Mouse (Mus musculus) liver, postnatal 0 days (tissue): ENCODE measurements around the gene Fbn1. TPM values are rescaled to one million over a fixed set of nuclear protein-coding genes. Genes with fewer than 3 reads are reported as not detected.

Experiments used
- ATAC-seq: fragments of 200-750 bp; cut with Nextera tagmentation; 2 replicates; pipeline ENCODE4 v1.8.0; 2017; ENCODE audit warnings: mild to moderate bottlenecking, moderate library complexity
- DNase-seq: peaks from one replicate; pipeline ENCODE4 v3.0.0-alpha.2; 2016
- H3K27ac ChIP-seq: fragments of 300-500 bp; sonication (generic); 2 replicates; pipeline ENCODE4 v1.5.1; 2014; ENCODE audit warnings: antibody characterized with exemption, moderate library complexity, mild to moderate bottlenecking, low read depth
- H3K27me3 ChIP-seq: fragments of 300-500 bp; sonication (generic); 2 replicates; pipeline ENCODE4 v1.6.1; 2014; ENCODE audit warnings: low read length, control low read depth, mixed read lengths; ENCODE audit not compliant: insufficient read depth
- H3K36me3 ChIP-seq: fragments of 300-500 bp; sonication (generic); replicated peaks from 2 replicates; pipeline ENCODE4 v1.6.1; 2014; ENCODE audit warnings: mild to moderate bottlenecking, control low read depth, low read length, moderate library complexity, mixed read lengths; ENCODE audit not compliant: insufficient read depth
- H3K4me1 ChIP-seq: fragments of 300-500 bp; sonication (generic); 2 replicates; pipeline ENCODE4 v1.6.1; 2014; ENCODE audit warnings: antibody characterized with exemption, mild to moderate bottlenecking, control low read depth; ENCODE audit not compliant: insufficient read depth
- H3K4me2 ChIP-seq: fragments of 300-500 bp; sonication (generic); 2 replicates; pipeline ENCODE4 v1.6.1; 2014; ENCODE audit warnings: low read depth, mild to moderate bottlenecking, low read length, moderate library complexity, mixed read lengths
- H3K4me3 ChIP-seq: fragments of 300-500 bp; sonication (generic); 2 replicates; pipeline ENCODE4 v1.5.1; 2014; ENCODE audit warnings: low read depth, low read length
- H3K9ac ChIP-seq: fragments of 300-500 bp; sonication (generic); replicated peaks from 2 replicates; pipeline ENCODE4 v1.6.1; 2014; ENCODE audit warnings: mild to moderate bottlenecking, moderate library complexity
- H3K9me3 ChIP-seq: fragments of 300-500 bp; sonication (generic); 2 replicates; pipeline ENCODE4 v1.6.1; 2016; ENCODE audit warnings: mild to moderate bottlenecking, control low read depth, low read length, mixed read lengths
- CTCF ChIP-seq: sonication (generic); IDR thresholded peaks from 2 replicates; pipeline ENCODE4 v1.5.1; 2016; ENCODE audit warnings: antibody characterized with exemption, low read depth
- EP300 ChIP-seq: IDR thresholded peaks from 2 replicates; pipeline ENCODE4 v1.6.1; 2016; ENCODE audit warnings: antibody characterized with exemption, low read depth, mild to moderate bottlenecking
- WGBS: fragments of 180-500 bp; shearing (Covaris S2); extraction: QIAGEN DNeasy Blood & Tissue Kit; methylation state at CpG from one replicate; pipeline ENCODE4 v1.1.7; 2014; ENCODE audit not compliant: insufficient replicate concordance; 5-methylcytosine and 5-hydroxymethylcytosine counted together
- polyA plus RNA-seq: library from polyadenylated mRNA; unstranded; fragments of >200 nt; fragmentation: Nextera tagmentation; extraction: Ambion mirVana; gene quantifications from 2 replicates; pipeline ENCODE4 v1.2.1, GENCODE M21; 2015

The Fbn1 gene
- polyA plus RNA-seq, 1 experiment from 2014 or later, result 1.3 TPM

DNA sequence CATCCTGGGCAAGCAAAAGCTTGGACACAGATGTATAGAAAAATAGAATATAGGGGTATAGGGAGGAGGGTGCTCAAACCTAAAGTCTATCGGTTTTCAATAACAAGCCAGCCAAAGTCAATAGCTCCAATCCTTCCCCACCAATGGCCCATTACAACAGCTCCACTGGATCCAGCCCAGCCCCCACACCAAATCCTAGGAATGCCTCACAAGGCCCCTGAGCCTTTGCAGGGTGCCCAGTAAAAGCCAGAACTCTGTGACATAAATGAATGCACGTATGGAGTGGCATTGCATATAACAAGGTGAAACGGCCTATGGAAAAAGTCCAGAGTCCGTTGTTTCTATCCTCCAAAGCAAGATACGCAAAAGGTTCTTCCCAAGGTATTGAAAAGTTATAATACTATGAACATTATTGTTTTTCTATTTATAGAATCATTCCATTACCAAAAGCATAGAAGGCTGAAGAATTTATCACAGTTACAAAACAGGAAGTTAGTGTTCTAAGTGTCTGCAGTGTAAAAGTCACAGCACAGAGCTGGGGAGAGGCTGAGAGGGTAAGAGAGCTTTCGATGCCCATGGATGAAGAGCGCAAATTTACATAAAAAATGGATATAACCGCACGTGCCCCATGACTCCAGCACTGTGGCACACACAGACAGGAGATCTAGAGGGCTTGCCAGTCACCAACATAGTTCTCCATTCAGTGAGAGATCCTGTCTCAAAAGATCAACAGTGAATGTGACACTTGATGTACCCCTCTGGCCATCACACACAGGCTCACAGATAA, 26.1 kb downstream of the Fbn1 start:
- 78% methylated on average over 9 of the region's 9 CpGs for WGBS
- H3K36me3 ChIP-seq, result no peaks in the 10 kb centered on the region
- no peaks in the 10 kb centered on the region for H3K27me3 ChIP-seq
- no peak overlapping the region for H3K4me2 ChIP-seq
- ATAC-seq (no peak), DNase-seq (no peak)
- TF ChIP-seq EP300 (no peak), CTCF (no peak)
- H3K4me1 ChIP-seq, result no peaks in the 10 kb centered on the region
- no peak overlapping the region for H3K4me3 ChIP-seq
- H3K9me3 ChIP-seq, result no peaks in the 10 kb centered on the region
- no peak overlapping the region for H3K27ac ChIP-seq
- no peak overlapping the region for H3K9ac ChIP-seq

DNA sequence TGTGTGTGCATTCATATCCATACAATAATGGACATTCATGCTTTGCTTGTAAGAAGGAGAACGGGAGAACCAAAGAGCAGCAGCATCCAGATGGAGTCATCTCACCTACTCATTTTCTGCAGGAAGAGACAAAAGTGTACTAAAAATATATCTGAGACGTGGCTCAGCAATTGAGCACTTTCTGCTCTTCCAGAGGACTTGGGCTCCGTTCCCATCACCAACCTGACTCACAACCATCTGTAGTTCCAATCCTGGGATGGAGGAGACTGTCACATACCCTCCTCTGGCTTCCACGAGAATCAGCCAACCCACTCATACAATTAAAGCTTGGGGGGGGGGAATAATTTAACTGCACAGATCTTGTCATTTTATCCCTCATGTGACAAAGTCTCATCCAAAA, 26.7 kb downstream of the Fbn1 start:
- 69% methylated on average over 4 of the region's 4 CpGs for WGBS
- Histone ChIP-seq H3K9me3 (no peaks in the 10 kb centered on the region), H3K27ac (no peak overlapping the region), H3K36me3 (no peaks in the 10 kb centered on the region), H3K9ac (no peak overlapping the region), H3K4me3 (no peak overlapping the region), H3K4me2 (no peak overlapping the region), H3K4me1 (no peaks in the 10 kb centered on the region), H3K27me3 (no peaks in the 10 kb centered on the region)
- no peak for ATAC-seq
- TF ChIP-seq EP300, result no peak
- no peak for TF ChIP-seq CTCF
- no peak for DNase-seq

DNA sequence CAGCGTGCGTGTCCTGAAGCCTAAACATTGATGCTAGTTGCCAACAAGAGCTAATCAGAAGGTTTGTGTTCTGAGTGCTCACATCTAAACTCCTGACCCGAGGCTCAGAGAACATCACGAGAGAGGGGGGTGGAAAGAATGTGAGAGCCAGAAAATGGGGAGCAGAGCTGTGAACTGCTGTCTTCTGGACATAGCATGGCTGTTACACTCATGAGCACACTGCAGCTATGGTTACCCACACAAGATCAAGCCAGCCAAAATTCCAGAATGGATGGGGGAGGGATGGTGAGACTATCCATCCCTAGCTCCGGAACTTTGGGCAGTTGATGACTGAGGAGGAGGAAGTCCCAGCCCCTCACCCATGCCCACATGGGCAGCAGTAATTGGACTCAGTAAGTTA, 27.7 kb downstream of the Fbn1 start:
- TF ChIP-seq EP300 (no peak), CTCF (no peak)
- no peak overlapping the region for H3K27ac ChIP-seq
- H3K9me3 ChIP-seq, result no peaks in the 10 kb centered on the region
- H3K36me3 ChIP-seq, result no peaks in the 10 kb centered on the region
- H3K4me3 ChIP-seq, result no peak overlapping the region
- DNase-seq (no peak), ATAC-seq (no peak)
- no peaks in the 10 kb centered on the region for H3K27me3 ChIP-seq
- H3K4me1 ChIP-seq, result no peaks in the 10 kb centered on the region
- 70% methylated on average over 5 of the region's 5 CpGs for WGBS
- no peak overlapping the region for H3K9ac ChIP-seq
- H3K4me2 ChIP-seq, result no peak overlapping the region

DNA sequence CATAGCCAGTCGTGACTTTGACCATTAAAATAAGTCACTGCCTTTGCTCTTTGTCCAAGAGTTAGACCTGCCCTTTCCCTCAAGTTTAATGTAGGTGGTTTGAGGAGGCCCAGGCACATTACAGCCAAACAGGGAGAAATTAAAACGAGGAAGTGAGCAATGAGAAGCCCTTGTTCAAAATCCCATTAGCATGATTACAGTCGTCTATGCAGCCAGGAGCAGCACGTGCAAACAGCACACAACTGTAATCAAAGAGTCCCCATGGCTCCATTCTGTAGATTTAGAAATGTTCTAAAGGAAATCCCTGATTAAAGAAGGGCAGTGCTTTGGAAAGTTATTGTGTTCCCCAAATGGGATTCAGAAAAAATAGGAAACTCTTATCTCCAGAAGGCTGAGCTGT, 29.1 kb downstream of the Fbn1 start:
- no peaks in the 10 kb centered on the region for H3K36me3 ChIP-seq
- no peaks in the 10 kb centered on the region for H3K4me1 ChIP-seq
- no peak overlapping the region for H3K4me3 ChIP-seq
- no peak for ATAC-seq
- no peak for TF ChIP-seq CTCF
- no peak for TF ChIP-seq EP300
- no peak overlapping the region for H3K9ac ChIP-seq
- H3K27ac ChIP-seq, result no peak overlapping the region
- H3K9me3 ChIP-seq, result no peaks in the 10 kb centered on the region
- DNase-seq, result no peak
- H3K27me3 ChIP-seq, result no peaks in the 10 kb centered on the region
- WGBS, result 40% methylated on average over 4 of the region's 4 CpGs
- H3K4me2 ChIP-seq, result no peak overlapping the region

DNA sequence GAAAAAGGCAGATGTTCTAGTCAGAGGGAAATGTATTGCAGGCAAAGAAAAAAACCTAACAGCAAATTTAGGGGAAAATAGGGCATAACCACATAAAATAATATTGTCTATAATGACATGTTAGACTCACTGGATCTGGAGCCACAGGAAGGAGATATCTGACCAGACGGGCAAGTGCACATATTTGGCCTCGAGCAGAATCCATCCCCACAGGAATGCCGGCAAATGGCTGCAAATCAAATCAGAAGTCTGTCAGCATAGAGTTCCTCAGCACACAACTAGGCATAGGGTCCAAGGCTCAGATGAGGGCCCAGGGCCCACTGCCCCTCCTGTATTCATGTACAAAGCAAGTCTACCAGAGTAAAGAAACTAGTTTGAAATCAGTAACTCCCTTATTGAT, 30.4 kb downstream of the Fbn1 start:
- WGBS, result 71% methylated on average over 3 of the region's 3 CpGs
- no peak for DNase-seq
- H3K36me3 ChIP-seq, result no peaks in the 10 kb centered on the region
- no peak overlapping the region for H3K4me2 ChIP-seq
- no peak overlapping the region for H3K27ac ChIP-seq
- H3K9ac ChIP-seq, result no peak overlapping the region
- no peak overlapping the region for H3K4me3 ChIP-seq
- no peaks in the 10 kb centered on the region for H3K4me1 ChIP-seq
- H3K9me3 ChIP-seq, result no peaks in the 10 kb centered on the region
- no peak for ATAC-seq
- no peak for TF ChIP-seq CTCF
- no peaks in the 10 kb centered on the region for H3K27me3 ChIP-seq

DNA sequence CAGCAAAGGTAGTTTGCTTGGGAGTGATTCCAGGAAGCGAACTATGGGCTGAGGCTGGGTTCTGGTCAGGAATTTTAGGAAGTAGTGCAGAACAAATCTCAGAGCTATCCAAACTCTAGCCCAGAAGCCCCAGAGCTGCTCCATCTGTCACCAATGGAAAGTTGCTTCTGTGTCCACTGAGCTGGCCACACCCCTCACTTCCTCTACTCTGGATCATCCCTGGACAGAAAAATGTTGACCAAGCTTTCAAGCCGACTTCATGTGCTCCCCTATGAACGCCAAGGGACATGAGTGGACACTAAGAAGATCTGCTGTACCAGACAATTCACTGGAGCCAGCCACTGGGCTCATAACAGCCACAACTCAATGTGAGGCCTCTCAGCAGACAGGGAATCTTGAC, 31.6 kb downstream of the Fbn1 start:
- no peak for TF ChIP-seq EP300
- no peak for TF ChIP-seq CTCF
- Histone ChIP-seq H3K4me2 (no peak overlapping the region), H3K9ac (no peak overlapping the region), H3K36me3 (no peaks in the 10 kb centered on the region), H3K27me3 (no peaks in the 10 kb centered on the region), H3K4me1 (no peaks in the 10 kb centered on the region), H3K4me3 (no peak overlapping the region), H3K27ac (no peak overlapping the region), H3K9me3 (no peaks in the 10 kb centered on the region)
- 64% methylated on average over 3 of the region's 3 CpGs for WGBS
- no peak for ATAC-seq
- no peak for DNase-seq

DNA sequence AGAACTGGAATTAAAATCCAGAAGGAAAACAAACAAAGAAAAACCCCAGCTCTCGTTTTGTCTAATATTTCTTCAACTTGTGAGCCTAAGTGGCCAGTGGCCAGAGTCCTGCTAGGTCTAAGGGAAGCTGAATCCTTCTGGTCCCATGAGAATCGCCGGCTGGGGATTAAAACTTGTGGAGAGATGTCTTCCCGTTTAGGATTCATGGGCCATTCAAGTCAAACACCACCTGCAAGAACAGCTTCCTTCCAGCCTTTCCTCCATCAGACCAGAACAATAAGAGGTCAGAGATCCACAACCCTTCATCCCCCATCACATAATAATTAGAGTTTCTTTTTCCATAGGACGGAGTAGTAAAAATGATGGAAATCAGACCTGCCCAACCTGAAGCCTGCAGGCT, 33.1 kb downstream of the Fbn1 start:
- no peak for TF ChIP-seq CTCF
- TF ChIP-seq EP300, result no peak
- Histone ChIP-seq H3K36me3 (no peaks in the 10 kb centered on the region), H3K27me3 (no peaks in the 10 kb centered on the region), H3K4me1 (0 out of 2 replicates have a peak, but pooled peaks cover 2% of the 10 kb centered on the region), H3K9ac (no peak overlapping the region), H3K4me3 (no peak overlapping the region), H3K9me3 (no peaks in the 10 kb centered on the region), H3K27ac (no peak overlapping the region), H3K4me2 (no peak overlapping the region)
- no peak for ATAC-seq
- no peak for DNase-seq
- 61% methylated on average over 5 of the region's 5 CpGs for WGBS
